Mouse (Mus musculus) stomach, postnatal 0 days (tissue): ENCODE data around the gene Gng2.

ENCODE experiments used
- CTCF ChIP-seq: IDR thresholded peaks from 2 replicates; pipeline ENCODE4 v1.5.1; 2016; ENCODE audit warnings: antibody characterized with exemption, low read depth, mild to moderate bottlenecking, moderate library complexity
- EP300 ChIP-seq: optimal IDR thresholded peaks from 2 replicates; pipeline ENCODE3; 2016; ENCODE audit warnings: antibody characterized with exemption

- TF ChIP-seq CTCF (no peak), EP300 (no peak)
Measured at GRCm38 (mm10) chr14:19986614-19987357, 9.4 kb upstream of the Gng2 start.
